Mouse (Mus musculus) heart, postnatal 0 days (tissue): Measurements from ENCODE around the gene Pdhb. TPM values are rescaled to one million over a fixed set of nuclear protein-coding genes. Genes with fewer than 3 reads are reported as not detected.

Experiments used
- ATAC-seq: fragments of 200-750 bp; cut with Nextera tagmentation; 2 replicates; pipeline ENCODE4 v1.8.0; 2017; ENCODE audit warnings: low read depth, moderate number of reproducible peaks, moderate library complexity; ENCODE audit not compliant: insufficient read depth
- DNase-seq: peaks from one replicate; pipeline ENCODE4 v3.0.0-alpha.2; 2016; ENCODE audit warnings: low spot score
- H3K27ac ChIP-seq: fragments of 300-500 bp; sonication (generic); 2 replicates; pipeline ENCODE4 v1.5.1; 2014; ENCODE audit warnings: low read depth, mild to moderate bottlenecking
- H3K27me3 ChIP-seq: fragments of 300-500 bp; sonication (generic); 2 replicates; pipeline ENCODE4 v1.6.1; 2014; ENCODE audit warnings: low read length, mixed read lengths; ENCODE audit not compliant: control insufficient read depth, insufficient read depth
- H3K36me3 ChIP-seq: fragments of 300-500 bp; sonication (generic); replicated peaks from 2 replicates; pipeline ENCODE4 v1.6.1; 2014; ENCODE audit warnings: low read length, mixed read lengths; ENCODE audit not compliant: control insufficient read depth, insufficient read depth
- H3K4me1 ChIP-seq: fragments of 300-500 bp; sonication (generic); 2 replicates; pipeline ENCODE4 v1.6.1; 2014; ENCODE audit warnings: antibody characterized with exemption; ENCODE audit not compliant: control insufficient read depth, insufficient read depth
- H3K4me2 ChIP-seq: fragments of 300-500 bp; sonication (generic); 2 replicates; pipeline ENCODE4 v1.6.1; 2014; ENCODE audit warnings: low read depth, mild to moderate bottlenecking, low read length, moderate library complexity
- H3K4me3 ChIP-seq: fragments of 300-500 bp; sonication (generic); 2 replicates; pipeline ENCODE4 v1.5.1; 2014; ENCODE audit warnings: low read depth, low read length
- H3K9ac ChIP-seq: fragments of 300-500 bp; sonication (generic); replicated peaks from 2 replicates; pipeline ENCODE4 v1.6.1; 2014; ENCODE audit warnings: low read depth, low read length, mixed read lengths
- H3K9me3 ChIP-seq: fragments of 300-500 bp; sonication (generic); replicated peaks from 2 replicates; pipeline ENCODE4 v1.6.1; 2016; ENCODE audit warnings: low read length; ENCODE audit not compliant: control insufficient read depth
- CTCF ChIP-seq: IDR thresholded peaks from 2 replicates; pipeline ENCODE4 v1.5.1; 2016; ENCODE audit warnings: antibody characterized with exemption, control low read depth, low read depth
- EP300 ChIP-seq: IDR thresholded peaks from 2 replicates; pipeline ENCODE4 v1.6.1; 2016; ENCODE audit warnings: antibody characterized with exemption, low read depth
- WGBS: fragments of 180-500 bp; shearing (Covaris S2); extraction: QIAGEN DNeasy Blood & Tissue Kit; methylation state at CpG from one replicate; pipeline ENCODE4 v1.1.7; 2014; 5-methylcytosine and 5-hydroxymethylcytosine counted together
- polyA plus RNA-seq: library from polyadenylated mRNA; unstranded; fragments of >200 nt; fragmentation: Nextera tagmentation; extraction: Ambion mirVana; gene quantifications from 2 replicates; pipeline ENCODE4 v1.2.1, GENCODE M21; 2015
- total RNA-seq: library from RNA; depleted of rRNA; stranded (reverse); fragments of >200 nt; gene quantifications from 2 replicates; pipeline ENCODE4 v1.2.3, GENCODE M21; 2014; ENCODE audit warnings: low replicate concordance

The Pdhb gene
- total and polyA plus RNA-seq, 2 experiments from 2014 or later = 535 to 1,048 TPM

DNA sequence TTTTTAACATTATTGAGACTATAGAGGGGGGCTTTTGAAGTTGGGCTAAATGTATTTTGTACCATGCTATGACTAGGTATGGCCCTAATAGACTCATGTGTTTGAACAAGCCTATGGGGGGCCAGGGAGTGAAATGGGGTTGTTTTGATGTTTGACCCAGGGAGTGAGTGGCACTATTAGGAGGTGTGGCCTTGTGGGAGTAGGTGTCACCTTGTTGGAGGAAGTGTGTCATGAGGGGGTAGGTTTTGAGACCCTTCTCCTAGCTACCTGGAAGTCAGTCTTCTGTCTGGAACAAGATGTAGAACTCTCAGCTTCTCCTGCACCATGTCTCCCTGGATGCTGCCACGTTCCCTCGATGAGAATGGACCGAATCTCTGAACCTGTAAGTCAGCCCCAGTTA, 17.7 kb upstream of the Pdhb start:
- no peak overlapping the region for H3K9ac ChIP-seq
- TF ChIP-seq CTCF (no peak), EP300 (no peak)

DNA sequence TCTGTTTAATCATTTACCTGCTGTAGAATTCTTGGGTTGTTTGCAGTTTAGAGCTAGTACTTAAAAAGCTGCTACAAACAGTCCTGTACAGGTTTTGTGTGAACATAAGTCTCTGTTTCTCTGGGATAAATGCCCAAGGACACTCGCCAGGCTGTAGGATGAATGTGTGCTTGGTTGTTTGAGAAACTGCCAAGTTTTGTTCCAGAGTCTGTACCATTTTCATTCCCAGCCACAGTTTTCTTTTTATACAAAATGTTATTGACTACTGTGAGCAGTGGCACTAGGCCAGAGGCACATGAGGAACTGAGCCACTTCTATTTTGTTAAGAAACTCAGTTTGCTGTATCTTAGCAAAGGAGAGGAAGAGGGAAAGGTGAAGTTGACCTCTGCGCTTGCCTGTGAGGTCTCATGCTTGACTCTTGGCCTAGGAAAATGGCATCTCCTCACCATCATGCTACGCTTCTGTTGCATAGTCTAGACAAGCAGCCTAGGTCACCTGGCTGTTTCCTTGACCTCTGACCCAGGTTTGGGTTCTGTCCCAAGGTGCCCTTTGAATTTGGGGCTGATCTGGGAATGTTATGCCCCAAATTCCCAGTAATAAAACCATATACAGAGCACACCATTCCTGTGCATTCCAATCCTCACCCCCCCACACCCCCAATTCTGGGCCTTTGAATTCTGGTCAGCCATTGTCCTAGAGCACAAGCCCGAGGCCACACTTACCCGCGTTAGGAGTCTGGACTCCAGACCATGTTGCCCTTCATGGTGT, 13.6 kb upstream of the Pdhb start:
- Histone ChIP-seq H3K27me3 (no peaks in the 10 kb centered on the region), H3K9me3 (no peaks in the 10 kb centered on the region; the same call in 1 of the 2 replicates), H3K27ac (no peak overlapping the region), H3K4me3 (no peak overlapping the region), H3K9ac (no peak overlapping the region), H3K4me2 (no peak overlapping the region), H3K4me1 (no peaks in the 10 kb centered on the region), H3K36me3 (no peaks in the 10 kb centered on the region)
- TF ChIP-seq CTCF (no peak), EP300 (no peak)
- DNase-seq (no peak), ATAC-seq (no peak)
- WGBS = 85% methylated on average over 6 of the region's 6 CpGs

More for the DNA sequence above, 17.7 kb upstream of the Pdhb start:
- Histone ChIP-seq H3K4me2 (no peak overlapping the region), H3K9me3 (no peaks in the 10 kb centered on the region), H3K36me3 (no peaks in the 10 kb centered on the region), H3K4me3 (no peak overlapping the region), H3K27me3 (no peaks in the 10 kb centered on the region), H3K27ac (no peak overlapping the region), H3K4me1 (no peaks in the 10 kb centered on the region)
- no peak for DNase-seq
- 84% methylated on average over 3 of the region's 3 CpGs for WGBS
- ATAC-seq = no peak

DNA sequence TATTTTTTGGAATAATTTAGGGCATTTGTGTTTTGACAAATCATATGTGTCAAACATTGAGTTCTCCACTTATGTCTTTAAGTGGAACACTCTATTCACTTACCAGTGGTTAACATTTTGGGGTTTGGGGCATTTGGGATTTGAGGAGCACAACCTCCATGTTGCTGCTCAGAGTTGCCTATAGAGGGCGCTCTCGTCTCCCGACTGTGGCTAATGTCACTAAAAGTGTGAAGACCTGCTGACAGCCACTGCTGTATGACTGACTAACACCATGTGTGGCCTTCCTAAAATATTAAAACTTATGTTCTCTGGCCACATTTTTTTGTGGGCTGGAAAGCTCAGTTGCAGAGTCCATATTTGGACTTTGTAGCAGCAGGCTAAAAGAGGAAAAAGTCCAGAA, 10.5 kb upstream of the Pdhb start:
- Histone ChIP-seq H3K4me1 (no peaks in the 10 kb centered on the region), H3K27ac (no peak overlapping the region), H3K4me3 (no peak overlapping the region), H3K9me3 (no peaks in the 10 kb centered on the region; the same call in 1 of the 2 replicates), H3K27me3 (no peaks in the 10 kb centered on the region), H3K9ac (no peak overlapping the region), H3K36me3 (no peaks in the 10 kb centered on the region), H3K4me2 (no peak overlapping the region)
- ATAC-seq (no peak), DNase-seq (no peak)
- 63% methylated on average over 3 of the region's 3 CpGs for WGBS
- TF ChIP-seq EP300 (no peak), CTCF (peak; percentile 22)

DNA sequence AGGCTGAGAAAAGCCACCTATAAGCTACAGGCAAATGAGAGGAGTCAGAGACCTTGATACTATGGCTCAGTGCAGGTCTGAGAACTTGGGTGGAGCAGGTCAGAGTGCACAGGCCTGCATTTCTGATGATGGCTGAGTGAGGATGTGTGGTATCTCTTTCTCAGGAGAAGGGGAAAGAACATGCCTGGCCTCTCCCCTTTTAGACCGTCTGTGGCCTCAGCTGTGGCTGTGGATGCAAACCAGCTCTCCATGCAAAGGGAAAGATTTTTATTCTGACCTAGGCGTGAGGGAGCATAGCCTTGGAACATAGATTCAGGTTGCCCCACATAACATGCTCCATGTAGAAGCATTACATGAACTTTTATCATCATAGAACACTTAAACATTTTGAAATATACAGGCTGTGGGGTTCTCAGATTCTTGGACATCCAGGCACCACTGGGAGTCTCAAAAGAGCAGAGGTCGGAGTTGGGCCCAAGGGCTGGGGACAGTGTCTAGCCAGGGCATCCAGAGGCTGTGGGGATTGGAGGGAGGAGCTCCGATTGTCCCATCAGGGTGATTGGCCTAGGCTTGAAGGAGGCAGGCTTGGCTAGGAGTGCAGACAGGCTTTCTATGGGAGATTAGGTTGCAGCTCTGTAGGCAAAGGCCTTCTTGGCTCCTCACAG, 7.7 kb upstream of the Pdhb start:
- Histone ChIP-seq H3K27me3 (no peaks in the 10 kb centered on the region), H3K27ac (no peak overlapping the region), H3K4me3 (no peak overlapping the region), H3K4me1 (no peaks in the 10 kb centered on the region), H3K9ac (no peak overlapping the region), H3K4me2 (no peak overlapping the region), H3K9me3 (no peaks in the 10 kb centered on the region; the same call in 1 of the 2 replicates), H3K36me3 (no peaks in the 10 kb centered on the region)
- ATAC-seq (no peak), DNase-seq (no peak)
- TF ChIP-seq CTCF (no peak), EP300 (no peak)
- WGBS = 62% methylated on average over 4 of the region's 4 CpGs

DNA sequence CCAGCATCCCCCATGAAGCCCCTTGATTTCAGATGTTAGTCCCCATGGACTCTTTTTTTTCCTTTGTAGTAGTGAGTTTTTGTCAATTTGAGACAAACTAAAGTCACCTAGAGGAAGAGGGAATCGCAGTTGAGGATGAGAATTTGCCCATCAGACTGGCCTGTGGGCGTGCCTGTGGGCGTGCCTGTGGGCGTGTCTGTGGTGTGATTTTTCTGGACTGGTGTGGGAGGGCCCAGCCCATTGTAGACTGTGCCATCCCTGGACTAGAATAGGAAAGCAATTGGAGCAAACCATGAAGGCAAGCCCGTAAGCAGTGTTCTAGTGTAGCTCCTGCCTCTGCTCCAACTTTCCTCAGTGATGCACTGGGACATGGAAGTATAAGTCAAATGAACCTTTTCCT, 3.4 kb upstream of the Pdhb start:
- Histone ChIP-seq H3K4me1 (peaks cover 7% of the 10 kb centered on the region; the same call in 1 of the 2 replicates), H3K4me2 (no peak overlapping the region), H3K27ac (no peak overlapping the region), H3K4me3 (no peak overlapping the region), H3K9me3 (no peaks in the 10 kb centered on the region), H3K9ac (no peak overlapping the region), H3K36me3 (no peaks in the 10 kb centered on the region), H3K27me3 (no peaks in the 10 kb centered on the region)
- WGBS = 64% methylated on average over 5 of the region's 5 CpGs
- ATAC-seq (no peak), DNase-seq (no peak)
- TF ChIP-seq CTCF = no peak
- TF ChIP-seq EP300 = no peak
